Mouse (Mus musculus): ENCODE data around the gene Srrm1.

GRCm38 (mm10) chr4:135395375-135395774 is 42.3 kb upstream of the Srrm1 start:
- TF ChIP-seq CTCF (conservative IDR thresholded peaks at IDR 0.05; ENCODE audit: insufficient read depth, insufficient read length, low read depth, low read length) (no peak), POLR2A (IDR thresholded peaks at IDR 0.05; ENCODE audit: low read depth, low read length) (no peak)

Data from kidney, adult 2 months (tissue).